Mouse (Mus musculus) gastrocnemius, postnatal 4 days (tissue): ENCODE data around the gene Tmc6. TPM values are rescaled to one million over a fixed set of nuclear protein-coding genes. Genes with fewer than 3 reads are reported as not detected.

Experiments
- DNase-seq, 2 experiments: peaks; one replicate each; pipeline ENCODE4 v3.0.0; 2021 to 2022; ENCODE audit warnings: low spot score in 2 of 2, mixed read lengths in 2 of 2
- total RNA-seq, 2 experiments: library from RNA; stranded (reverse); gene quantifications; 2 replicates each; pipeline ENCODE4 v1.2.3; 2021

The Tmc6 gene
- total RNA-seq, 2 experiments from 2014 or later = 17.9 to 25.2 TPM

- DNase-seq = no peak
Observed at GRCm38 (mm10) chr11:117718838-117719237, 63.2 kb downstream of the Tmc6 start.

Other genes starting within 250 kb of the Tmc6 start
- 10 to 100 TPM; 33.0 to 34.2 TPM for gene Tnrc6c, start 127.9 kb downstream of the Tmc6 start, total RNA-seq
- 1 to 10 TPM; 1.8 to 2.0 TPM for gene Tmc8, start 122 bp downstream of the Tmc6 start, total RNA-seq
- gene 6030468B19Rik, start 15.5 kb upstream of the Tmc6 start, total RNA-seq = not detected
- gene Gm20708, start 27.5 kb upstream of the Tmc6 start, total RNA-seq = 1 to 10 TPM; 3.3 to 3.6 TPM
- 10 to 100 TPM; 87.9 to 88.6 TPM for gene Syngr2, start 27.5 kb upstream of the Tmc6 start, total RNA-seq
- 1 to 10 TPM; 6.1 to 9.6 TPM for gene Afmid, start 43.7 kb upstream of the Tmc6 start, total RNA-seq
- gene Tk1, start 43.9 kb upstream of the Tmc6 start, total RNA-seq = 10 to 100 TPM; 38.4 to 43.9 TPM
- gene Birc5, start 67.1 kb upstream of the Tmc6 start, total RNA-seq = 10 to 100 TPM; 23.2 to 25.2 TPM
- gene Tmem235, start 78.6 kb upstream of the Tmc6 start, total RNA-seq = not detected
- gene Tha1, start 91.3 kb upstream of the Tmc6 start, total RNA-seq = 1 to 10 TPM; 4.5 to 5.2 TPM
- gene Socs3, start 187.8 kb upstream of the Tmc6 start, total RNA-seq = 10 to 100 TPM; 14.0 to 14.8 TPM
- 10 to 100 TPM; 21.6 to 24.6 TPM for gene Pgs1, start 204.1 kb upstream of the Tmc6 start, total RNA-seq